Mouse (Mus musculus) lung, postnatal 0 days (tissue): ENCODE measurements around the gene Wdfy4. TPM values are rescaled to one million over a fixed set of nuclear protein-coding genes. Genes with fewer than 3 reads are reported as not detected.
A peak's percentile ranks its signal among the peaks of the same experiment; 100 is the strongest.

Source experiments
- ATAC-seq: fragments of 200-750 bp; cut with Nextera tagmentation; 2 replicates; pipeline ENCODE4 v1.8.0; 2017; ENCODE audit warnings: moderate library complexity
- DNase-seq: peaks from one replicate; pipeline ENCODE4 v3.0.0-alpha.2; 2016; ENCODE audit warnings: low spot score
- H3K27ac ChIP-seq: fragments of 300-500 bp; sonication (generic); 2 replicates; pipeline ENCODE4 v1.5.1; 2014; ENCODE audit warnings: antibody characterized with exemption, mild to moderate bottlenecking, low read length, mixed read lengths
- H3K27me3 ChIP-seq: fragments of 300-500 bp; sonication (generic); replicated peaks from 2 replicates; pipeline ENCODE4 v1.6.1; 2014; ENCODE audit warnings: low read length, mixed read lengths; ENCODE audit not compliant: insufficient read depth
- H3K36me3 ChIP-seq: fragments of 300-500 bp; sonication (generic); 2 replicates; pipeline ENCODE4 v1.6.1; 2014; ENCODE audit warnings: low read length, mixed read lengths; ENCODE audit not compliant: insufficient read depth
- H3K4me1 ChIP-seq: fragments of 300-500 bp; sonication (generic); 2 replicates; pipeline ENCODE4 v1.6.1; 2014; ENCODE audit warnings: antibody characterized with exemption, low read depth, low read length, mixed read lengths; ENCODE audit not compliant: insufficient read depth
- H3K4me2 ChIP-seq: fragments of 300-500 bp; sonication (generic); replicated peaks from 2 replicates; pipeline ENCODE4 v1.6.1; 2014; ENCODE audit warnings: low read depth, mild to moderate bottlenecking, low read length, moderate library complexity, mixed read lengths
- H3K4me3 ChIP-seq: fragments of 300-500 bp; sonication (generic); 2 replicates; pipeline ENCODE4 v1.5.1; 2014; ENCODE audit warnings: low read depth, low read length
- H3K9ac ChIP-seq: fragments of 300-500 bp; sonication (generic); replicated peaks from 2 replicates; pipeline ENCODE4 v1.6.1; 2014; ENCODE audit warnings: low read depth, mild to moderate bottlenecking
- H3K9me3 ChIP-seq: fragments of 300-500 bp; sonication (generic); 2 replicates; pipeline ENCODE4 v1.6.1; 2016; ENCODE audit warnings: low read length, mixed read lengths
- CTCF ChIP-seq: IDR thresholded peaks from 2 replicates; pipeline ENCODE4 v1.5.1; 2016; ENCODE audit warnings: antibody characterized with exemption, mild to moderate bottlenecking
- EP300 ChIP-seq: IDR thresholded peaks from 2 replicates; pipeline ENCODE4 v1.6.1; 2016; ENCODE audit warnings: antibody characterized with exemption, mild to moderate bottlenecking, control low read depth
- WGBS: fragments of 180-500 bp; shearing (Covaris S2); extraction: QIAGEN DNeasy Blood & Tissue Kit; methylation state at CpG from one replicate; pipeline ENCODE4 v1.1.7; 2014; 5-methylcytosine and 5-hydroxymethylcytosine counted together
- polyA plus RNA-seq: library from polyadenylated mRNA; unstranded; fragments of >200 nt; fragmentation: Nextera tagmentation; extraction: Ambion mirVana; gene quantifications from 2 replicates; pipeline ENCODE4 v1.2.1, GENCODE M21; 2015

Gene Wdfy4
- polyA plus RNA-seq, 1 experiment from 2014 or later = 0.98 TPM

- 67% methylated on average over 1 of the region's 1 CpGs for WGBS
- DNase-seq (no peak), ATAC-seq (no peak)
- Histone ChIP-seq H3K36me3 (no peaks in the 10 kb centered on the region), H3K9me3 (no peaks in the 10 kb centered on the region), H3K4me1 (no peaks in the 10 kb centered on the region), H3K9ac (no peak overlapping the region), H3K27me3 (no peaks in the 10 kb centered on the region), H3K27ac (no peak overlapping the region), H3K4me3 (no peak overlapping the region), H3K4me2 (no peak overlapping the region)
- TF ChIP-seq CTCF = no peak
- TF ChIP-seq EP300 = no peak
These were observed 177.7 kb downstream of the Wdfy4 start for GRCm38 (mm10) chr14:33007638-33008037.

- DNase-seq (no peak), ATAC-seq (no peak)
- Histone ChIP-seq H3K4me3 (no peak overlapping the region), H3K9ac (no peak overlapping the region), H3K27me3 (no peaks in the 10 kb centered on the region), H3K4me2 (no peak overlapping the region), H3K36me3 (no peaks in the 10 kb centered on the region), H3K4me1 (no peaks in the 10 kb centered on the region), H3K27ac (no peak overlapping the region), H3K9me3 (no peaks in the 10 kb centered on the region)
- TF ChIP-seq CTCF (no peak), EP300 (no peak)
- WGBS = 100% methylated on average over 1 of the region's 1 CpGs
These were observed 180.2 kb downstream of the Wdfy4 start for GRCm38 (mm10) chr14:33005114-33005513.

- no peak for TF ChIP-seq CTCF
- TF ChIP-seq EP300 = no peak
- WGBS = 34% methylated on average over 8 of the region's 8 CpGs
- no peak overlapping the region for H3K9ac ChIP-seq
- H3K9me3 ChIP-seq = no peaks in the 10 kb centered on the region
- no peak overlapping the region for H3K4me2 ChIP-seq
- DNase-seq (no peak), ATAC-seq (no peak)
- no peaks in the 10 kb centered on the region for H3K4me1 ChIP-seq
- H3K4me3 ChIP-seq = no peak overlapping the region
- no peak overlapping the region for H3K27ac ChIP-seq
- no peaks in the 10 kb centered on the region for H3K27me3 ChIP-seq
- no peaks in the 10 kb centered on the region for H3K36me3 ChIP-seq
These were observed 185.0 kb downstream of the Wdfy4 start for GRCm38 (mm10) chr14:33000112-33000979.

- Histone ChIP-seq H3K9ac (no peak overlapping the region), H3K36me3 (no peaks in the 10 kb centered on the region), H3K27me3 (no peaks in the 10 kb centered on the region), H3K9me3 (no peaks in the 10 kb centered on the region), H3K4me1 (peaks cover 5% of the 10 kb centered on the region; the same call in 1 of the 2 replicates), H3K4me3 (no peak overlapping the region), H3K27ac (no peak overlapping the region), H3K4me2 (no peak overlapping the region)
- WGBS = 37% methylated on average over 10 of the region's 10 CpGs
- TF ChIP-seq CTCF (no peak), EP300 (no peak)
- DNase-seq (no peak), ATAC-seq (no peak)
These were observed 185.8 kb downstream of the Wdfy4 start for GRCm38 (mm10) chr14:32999511-32999910.

- ATAC-seq (peak; percentile 73), DNase-seq (peak; percentile 56)
- Histone ChIP-seq H3K9me3 (no peaks in the 10 kb centered on the region), H3K9ac (no peak overlapping the region), H3K27me3 (no peaks in the 10 kb centered on the region), H3K27ac (no peak overlapping the region), H3K36me3 (no peaks in the 10 kb centered on the region), H3K4me1 (peaks cover 5% of the 10 kb centered on the region; the same call in 1 of the 2 replicates), H3K4me2 (peak overlapping the region; percentile 49), H3K4me3 (peak overlapping the region; percentile 14; the same call in 1 of the 2 replicates)
- no peak for TF ChIP-seq EP300
- TF ChIP-seq CTCF = no peak
- WGBS = 12% methylated on average over 10 of the region's 10 CpGs
These were observed 190.2 kb downstream of the Wdfy4 start for GRCm38 (mm10) chr14:32994954-32995636.

- DNase-seq = no peak
- no peak within 1 kb of the TSS for H3K9ac ChIP-seq
- TF ChIP-seq CTCF (no peak), EP300 (no peak)
These were observed 194.2 kb downstream of the Wdfy4 start, which contains the start of gene Lrrc18 for GRCm38 (mm10) chr14:32991082-32991481. Gene Lrrc18, plus strand, starts transcription at chr14:32991382.

More at GRCm38 (mm10) chr14:32991082-32991481, 194.2 kb downstream of the Wdfy4 start, which contains the start of gene Lrrc18:
- Histone ChIP-seq H3K27me3 (no peaks in the 10 kb centered on the region), H3K27ac (no peak within 1 kb of the TSS), H3K4me3 (no peak within 1 kb of the TSS), H3K36me3 (no peaks in the 10 kb centered on the region), H3K4me2 (no peak within 1 kb of the TSS), H3K4me1 (peaks cover 5% of the 10 kb centered on the region; the same call in 1 of the 2 replicates), H3K9me3 (no peaks in the 10 kb centered on the region)
- 90% methylated on average over 2 of the region's 2 CpGs for WGBS
- ATAC-seq = no peak
